Comparison of ENCODE assay signal across 9 mouse cellular contexts in genomic region chr4:154871757-154872251, GRCm38 (mm10). TPM values are rescaled to one million over a fixed set of nuclear protein-coding genes. Genes with fewer than 3 reads are reported as not detected.
DNase-seq lines count a peak whose midpoint lies in the region; ATAC-seq lines count a peak whose summit lies in the region.
"Had no signal": no experiment of that assay in that cellular context is flagged by ENCODE, and none has a peak within 500 bp of the region (broad histone marks: within the 10 kb centered on the region; RNA-seq: fewer than 3 reads in every experiment).

No protein-coding gene starts in this region.

- no peaks in the 10 kb centered on the region for H3K36me3 ChIP-seq in forebrain, embryonic 12.5 days (replicated peaks)
- no peaks in the 10 kb centered on the region for H3K36me3 ChIP-seq in limb, embryonic 15.5 days

- 2% methylated on average over 13 of the region's 13 CpGs for WGBS in forebrain, embryonic 12.5 days
- under 1% methylated on average over 13 of the region's 13 CpGs for whole genome bisulfite sequencing in limb, embryonic 15.5 days

- peak; percentile 12 for DNase-seq in thymus, postnatal 0 days (ENCODE audit: low spot score)
- no peak for DNase-seq in thymus, postnatal 36 days
- DNase-seq in spleen, adult 12 weeks (ENCODE audit: low spot score), result no peak
- DNase-seq in gastrocnemius, postnatal 25 days, result no peak
- DNase-seq: heart, postnatal 4 days had no signal

- H3K27me3 ChIP-seq in forebrain, embryonic 12.5 days, result peaks cover 62% of the 10 kb centered on the region
- H3K27me3 ChIP-seq in limb, embryonic 15.5 days, result peaks cover 12% of the 10 kb centered on the region

- peaks cover 16% of the 10 kb centered on the region for H3K4me1 ChIP-seq in forebrain, embryonic 12.5 days
- H3K4me1 ChIP-seq in limb, embryonic 15.5 days, result peaks cover 8% of the 10 kb centered on the region

- H3K4me2 ChIP-seq in forebrain, embryonic 12.5 days, result peak overlapping the region; percentile 40
- H3K4me2 ChIP-seq in limb, embryonic 15.5 days, result peak overlapping the region; percentile 22; the same call in 1 of the 2 replicates

- peak overlapping the region; percentile 20 for H3K4me3 ChIP-seq in forebrain, embryonic 12.5 days (replicated peaks)
- H3K4me3 ChIP-seq in limb, embryonic 15.5 days, result no peak overlapping the region

- H3K9me3 ChIP-seq in forebrain, embryonic 12.5 days, result no peaks in the 10 kb centered on the region
- no peaks in the 10 kb centered on the region for H3K9me3 ChIP-seq in limb, embryonic 15.5 days

- 0 out of 2 replicates have a peak overlapping the region, but pooled peaks have one; percentile 21 for H3K9ac ChIP-seq in forebrain, embryonic 12.5 days
- H3K9ac ChIP-seq in limb, embryonic 15.5 days, result no peak overlapping the region

- ATAC-seq in forebrain, embryonic 12.5 days (ENCODE audit: low FRiP score), result 0 out of 2 replicates have a peak, but pooled peaks have one; percentile 30
- no peak for ATAC-seq in limb, embryonic 15.5 days (ENCODE audit: insufficient number of reproducible peaks, low FRiP score, low TSS enrichment, low read depth)
- ATAC-seq in erythroblast, adult 5-6 weeks (replicated peaks; ENCODE audit: low FRiP score, poor library complexity, severe bottlenecking), result no peak

- no peak overlapping the region for H3K27ac ChIP-seq in forebrain, embryonic 12.5 days
- no peak overlapping the region for H3K27ac ChIP-seq in limb, embryonic 15.5 days

RNA-seq across cellular contexts. Expression of gene Mmel1, which starts 2.4 kb away (rescaled TPM):
- 0.22 and 0.26 TPM in 2 replicates for polyA plus RNA-seq in thymus, postnatal 0 days (2015; fragmentation: Nextera tagmentation; extraction: Ambion mirVana)
- 0.08 and 0.19 TPM in 2 replicates for polyA plus RNA-seq in forebrain, embryonic 12.5 days (2016; fragmentation: Nextera tagmentation; extraction: Ambion mirVana)
- polyA plus RNA-seq in limb, embryonic 15.5 days (2015; fragmentation: Nextera tagmentation; extraction: Ambion mirVana), result 0.20 and 0.23 TPM in 2 replicates
- total RNA-seq in erythroblast, adult 5-6 weeks (2015; ENCODE audit: low replicate concordance), result 1.0 and 4.0 TPM in 2 replicates
- 7.1 and 9.9 TPM in 2 replicates for total RNA-seq in erythroblast, adult 5-6 weeks (2017; ENCODE audit: low replicate concordance)
- under 1 TPM; 0.13 to 0.24 TPM for total RNA-seq in gastrocnemius, postnatal 25 days (2021)
- total RNA-seq: neutrophil, adult 5-6 weeks had no signal

RNA-seq across cellular contexts. Expression of gene Fam213b, which starts 27.1 kb away (rescaled TPM):
- 229 and 245 TPM in 2 replicates for polyA plus RNA-seq in thymus, postnatal 0 days (2015; fragmentation: Nextera tagmentation; extraction: Ambion mirVana)
- 29.8 and 30.3 TPM in 2 replicates for polyA plus RNA-seq in forebrain, embryonic 12.5 days (2016; fragmentation: Nextera tagmentation; extraction: Ambion mirVana)
- 57.3 and 65.5 TPM in 2 replicates for polyA plus RNA-seq in limb, embryonic 15.5 days (2015; fragmentation: Nextera tagmentation; extraction: Ambion mirVana)
- 3.6 and 8.8 TPM in 2 replicates for total RNA-seq in erythroblast, adult 5-6 weeks (2015; ENCODE audit: low replicate concordance)
- 2.3 and 2.5 TPM in 2 replicates for total RNA-seq in erythroblast, adult 5-6 weeks (2017; ENCODE audit: low replicate concordance)
- 10 to 100 TPM; 81.5 to 81.6 TPM for total RNA-seq in gastrocnemius, postnatal 25 days (2021)

RNA-seq across cellular contexts. Expression of gene Ttc34, which starts 34.5 kb away (rescaled TPM):
- 0.03 and 0.04 TPM in 2 replicates for polyA plus RNA-seq in thymus, postnatal 0 days (2015; fragmentation: Nextera tagmentation; extraction: Ambion mirVana)
- polyA plus RNA-seq in forebrain, embryonic 12.5 days (2016; fragmentation: Nextera tagmentation; extraction: Ambion mirVana), result 0.26 and 0.38 TPM in 2 replicates
- 0.12 and 0.27 TPM in 2 replicates for polyA plus RNA-seq in limb, embryonic 15.5 days (2015; fragmentation: Nextera tagmentation; extraction: Ambion mirVana)
- not detected in 2 replicates for total RNA-seq in erythroblast, adult 5-6 weeks (2015; ENCODE audit: low replicate concordance)
- not detected in 2 replicates for total RNA-seq in erythroblast, adult 5-6 weeks (2017; ENCODE audit: low replicate concordance)
- not detected for total RNA-seq in gastrocnemius, postnatal 25 days (2021)
- total RNA-seq: neutrophil, adult 5-6 weeks had no signal

RNA-seq across cellular contexts. Expression of gene Tnfrsf14, which starts 56.6 kb away (rescaled TPM):
- polyA plus RNA-seq in thymus, postnatal 0 days (2015; fragmentation: Nextera tagmentation; extraction: Ambion mirVana), result 5.3 and 6.4 TPM in 2 replicates
- polyA plus RNA-seq in forebrain, embryonic 12.5 days (2016; fragmentation: Nextera tagmentation; extraction: Ambion mirVana), result 0.21 and 1.2 TPM in 2 replicates
- polyA plus RNA-seq in limb, embryonic 15.5 days (2015; fragmentation: Nextera tagmentation; extraction: Ambion mirVana), result 0.86 and 1.1 TPM in 2 replicates
- 634 and 677 TPM in 2 replicates for total RNA-seq in erythroblast, adult 5-6 weeks (2015; ENCODE audit: low replicate concordance)
- 775 and 846 TPM in 2 replicates for total RNA-seq in erythroblast, adult 5-6 weeks (2017; ENCODE audit: low replicate concordance)
- total RNA-seq in gastrocnemius, postnatal 25 days (2021), result 1 to 10 TPM; 1.8 to 3.0 TPM
